Mouse (Mus musculus) hindbrain, embryonic 16.5 days (tissue): Measurements from ENCODE around the gene Aspn. TPM values are rescaled to one million over a fixed set of nuclear protein-coding genes. Genes with fewer than 3 reads are reported as not detected.

ENCODE experiments used
- ATAC-seq: fragments of 200-750 bp; cut with Nextera tagmentation; 2 replicates; pipeline ENCODE4 v1.8.0; 2017; ENCODE audit warnings: moderate TSS enrichment, moderate library complexity
- H3K27ac ChIP-seq: fragments of 300-500 bp; sonication (generic); 2 replicates; pipeline ENCODE4 v1.5.1; 2014; ENCODE audit warnings: low read depth, mild to moderate bottlenecking, control low read depth, low read length, moderate library complexity
- H3K27me3 ChIP-seq: fragments of 300-500 bp; sonication (generic); replicated peaks from 2 replicates; pipeline ENCODE4 v1.6.1; 2014; ENCODE audit warnings: low read length; ENCODE audit not compliant: control insufficient read depth, insufficient read depth
- H3K36me3 ChIP-seq: fragments of 300-500 bp; sonication (generic); 2 replicates; pipeline ENCODE4 v1.6.1; 2014; ENCODE audit warnings: mild to moderate bottlenecking, low read length, moderate library complexity, mixed read lengths; ENCODE audit not compliant: control insufficient read depth, insufficient read depth
- H3K4me1 ChIP-seq: fragments of 300-500 bp; sonication (generic); 2 replicates; pipeline ENCODE4 v1.6.1; 2014; ENCODE audit warnings: low read depth, low read length; ENCODE audit not compliant: control insufficient read depth, insufficient read depth
- H3K4me2 ChIP-seq: fragments of 300-500 bp; sonication (generic); 2 replicates; pipeline ENCODE4 v1.6.1; 2014; ENCODE audit warnings: mild to moderate bottlenecking, low read length, control low read depth, moderate library complexity
- H3K4me3 ChIP-seq: fragments of 300-500 bp; sonication (generic); 2 replicates; pipeline ENCODE4 v1.5.1; 2014; ENCODE audit warnings: mild to moderate bottlenecking, low read length, control low read depth, moderate library complexity
- H3K9ac ChIP-seq: fragments of 300-500 bp; sonication (generic); 2 replicates; pipeline ENCODE4 v1.6.1; 2014; ENCODE audit warnings: low read depth, mild to moderate bottlenecking, control low read depth, low read length, moderate library complexity
- H3K9me3 ChIP-seq: fragments of 300-500 bp; sonication (generic); 2 replicates; pipeline ENCODE4 v1.6.1; 2014; ENCODE audit warnings: mild to moderate bottlenecking, low read length, moderate library complexity; ENCODE audit not compliant: control insufficient read depth
- WGBS: fragments of 180-500 bp; shearing (Covaris S2); extraction: QIAGEN DNeasy Blood & Tissue Kit; methylation state at CpG from one replicate; pipeline ENCODE4 v1.1.7; 2014; 5-methylcytosine and 5-hydroxymethylcytosine counted together
- polyA plus RNA-seq: library from polyadenylated mRNA; unstranded; fragments of >200 nt; fragmentation: Nextera tagmentation; extraction: Ambion mirVana; gene quantifications from 2 replicates; pipeline ENCODE4 v1.2.1, GENCODE M21; 2015

Gene Aspn
- polyA plus RNA-seq, 1 experiment from 2014 or later = 0.84 TPM

- H3K9ac ChIP-seq = no peak overlapping the region
- H3K4me3 ChIP-seq = no peak overlapping the region
- H3K4me1 ChIP-seq = no peaks in the 10 kb centered on the region
- no peak overlapping the region for H3K4me2 ChIP-seq
- no peak for ATAC-seq
- H3K36me3 ChIP-seq = no peaks in the 10 kb centered on the region
- no peak overlapping the region for H3K27ac ChIP-seq
- no peaks in the 10 kb centered on the region for H3K27me3 ChIP-seq
- 97% methylated on average over 3 of the region's 3 CpGs for WGBS
- H3K9me3 ChIP-seq = no peaks in the 10 kb centered on the region
Measured at GRCm38 (mm10) chr13:49617021-49617420, 72.8 kb downstream of the Aspn start.

Other genes starting within 250 kb of the Aspn start
- gene Fgd3, start 224.1 kb upstream of the Aspn start, polyA plus RNA-seq = 1.6 TPM in 2 replicates
- gene Bicd2, start 202.9 kb upstream of the Aspn start, polyA plus RNA-seq = 25.3 and 30.5 TPM in 2 replicates
- gene Ippk, start 123.2 kb upstream of the Aspn start, polyA plus RNA-seq = 13.6 and 14.3 TPM in 2 replicates
- 0.55 and 1.2 TPM in 2 replicates for gene Tes3-ps, start 51.1 kb upstream of the Aspn start, polyA plus RNA-seq
- gene Ecm2, start 39.6 kb upstream of the Aspn start, polyA plus RNA-seq = 2.6 and 2.7 TPM in 2 replicates
- gene Omd, start 38.0 kb downstream of the Aspn start, polyA plus RNA-seq = 1.1 and 1.3 TPM in 2 replicates
- gene Ogn, start 63.6 kb downstream of the Aspn start, polyA plus RNA-seq = 14.1 and 18.9 TPM in 2 replicates
- 5.7 and 7.9 TPM in 2 replicates for gene Cenpp, start 108.3 kb downstream of the Aspn start, polyA plus RNA-seq
- gene Nol8, start 108.6 kb downstream of the Aspn start, polyA plus RNA-seq = 13.2 and 14.7 TPM in 2 replicates
- gene Iars, start 137.7 kb downstream of the Aspn start, polyA plus RNA-seq = 47.3 and 54.2 TPM in 2 replicates